Mouse (Mus musculus): ENCODE measurements around the gene Adk.

DNA sequence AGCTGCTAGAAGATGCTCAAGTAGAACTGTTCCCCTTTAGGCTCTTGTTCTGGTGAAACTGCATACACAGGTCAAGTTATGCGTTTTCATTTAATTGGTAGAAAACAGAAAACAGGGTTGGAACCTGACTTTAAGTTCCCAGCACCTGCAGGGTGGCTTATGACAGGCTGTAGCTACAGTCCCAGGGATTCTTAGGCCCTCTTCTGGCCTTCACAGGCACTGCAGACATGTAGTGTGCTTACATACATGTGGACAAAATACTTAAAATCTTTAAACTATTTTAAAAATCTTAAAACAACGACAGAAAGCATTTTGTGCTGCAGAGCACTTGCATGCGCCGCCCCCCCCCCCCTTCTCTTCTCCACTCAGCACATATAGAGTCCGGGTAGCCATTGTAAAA lies 17.2 kb downstream of the Adk start:
- TF ChIP-seq CTCF (IDR thresholded peaks at IDR 0.05; ENCODE audit: control insufficient read depth, insufficient read depth, low read length) (0 out of 2 replicates have a peak, but pooled peaks have one; percentile 21), POLR2A (IDR thresholded peaks at IDR 0.05; ENCODE audit: borderline replicate concordance, control insufficient read depth, low read depth, low read length) (no peak)
